Mouse (Mus musculus): ENCODE results near the gene Lurap1l. TPM values are rescaled to one million over a fixed set of nuclear protein-coding genes. Genes with fewer than 3 reads are reported as not detected.
"Not testable (repeated sequence)": the region's sequence is repeated elsewhere in the genome, so short reads cannot be mapped to it uniquely, and the experiment has no call there.

Gene Lurap1l
- total RNA-seq, 2 experiments from 2014 or later: 2.9 to 4.4 TPM

DNA sequence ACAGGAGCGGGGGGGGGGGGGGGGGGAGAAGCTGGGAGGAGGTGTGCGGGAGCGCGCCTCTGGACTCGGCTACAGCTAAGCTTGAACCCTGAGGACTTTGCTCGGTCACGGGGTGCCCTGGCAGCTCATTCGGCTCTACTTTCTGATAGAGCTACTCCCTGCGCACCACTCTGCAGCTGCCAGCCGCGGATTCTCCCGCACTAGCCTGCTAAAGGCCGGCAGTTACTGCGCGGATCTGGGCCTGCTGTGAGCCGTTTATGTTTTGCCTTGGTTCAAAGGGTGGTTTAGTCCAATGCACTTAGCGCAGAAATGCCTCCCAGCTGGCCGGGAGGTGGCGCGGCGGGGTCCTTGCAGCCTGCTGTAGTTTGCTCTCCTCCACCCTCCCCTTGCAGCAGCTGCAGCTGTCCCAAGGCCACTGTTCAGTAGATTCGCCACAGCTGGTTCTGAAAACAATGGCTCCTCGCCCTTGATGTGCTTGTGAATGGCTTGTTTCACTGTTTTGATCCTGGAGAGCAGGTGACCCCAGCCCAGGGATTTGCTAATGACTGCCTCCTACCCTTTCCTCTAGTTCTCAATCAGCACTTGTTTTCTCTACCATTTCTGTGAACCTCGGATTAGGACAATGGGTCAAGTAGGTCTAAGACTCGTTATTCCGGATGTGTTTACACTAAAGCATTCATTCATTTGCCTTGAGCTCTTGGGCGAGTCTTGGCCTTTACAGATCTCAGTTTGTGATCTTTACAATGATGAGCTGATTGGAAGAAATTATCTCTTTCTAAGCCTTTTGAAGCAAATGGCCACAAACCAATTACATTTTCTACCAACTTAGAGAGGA is 1.5 kb downstream of the Lurap1l start:
- peak; percentile 86 for DNase-seq
- intact Hi-C loops (cut with DNase I; ENCODE audit: low total_unique reads): no loop called here

DNA sequence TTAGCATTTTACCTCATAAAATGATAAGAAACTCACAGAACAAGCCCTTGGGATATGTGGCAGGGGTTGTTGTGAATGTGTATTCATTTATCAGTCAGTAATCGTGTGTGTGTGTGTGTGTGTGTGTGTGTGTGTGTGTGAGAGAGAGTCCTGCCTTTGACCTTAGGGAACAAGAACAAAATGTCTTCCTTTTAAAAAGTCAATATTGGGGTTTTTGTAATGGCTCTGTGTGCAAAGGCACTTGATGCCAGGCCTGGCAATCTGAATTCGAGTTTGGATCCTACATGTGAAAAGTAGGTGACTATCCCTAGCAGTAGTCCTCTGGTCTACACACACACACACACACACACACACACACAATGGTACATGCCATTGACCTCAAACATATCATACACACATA is 4.8 kb downstream of the Lurap1l start:
- DNase-seq: no peak
- intact Hi-C loops (cut with DNase I; ENCODE audit: low total_unique reads): no loop called here

DNA sequence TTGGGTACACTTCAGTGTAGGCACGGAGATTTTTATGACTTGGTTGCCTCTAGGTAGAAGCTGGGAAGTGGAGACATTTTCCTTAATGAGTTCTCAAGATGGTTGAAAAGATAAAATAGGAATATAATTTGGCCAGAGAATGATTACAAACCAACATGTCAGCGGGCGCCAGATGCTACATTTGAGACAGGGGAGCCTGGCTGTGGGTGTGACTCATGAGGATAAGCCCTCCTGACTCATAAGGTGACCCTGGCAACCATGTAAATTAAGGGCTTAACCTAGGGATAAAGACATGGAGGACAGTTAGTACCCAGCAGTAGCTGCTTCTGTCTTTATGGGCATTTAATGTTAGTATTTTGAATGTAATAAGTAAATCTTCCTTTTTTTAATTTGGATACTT is 6.2 kb downstream of the Lurap1l start:
- DNase-seq: no peak
- intact Hi-C loops (cut with DNase I; ENCODE audit: low total_unique reads): no loop called here

DNA sequence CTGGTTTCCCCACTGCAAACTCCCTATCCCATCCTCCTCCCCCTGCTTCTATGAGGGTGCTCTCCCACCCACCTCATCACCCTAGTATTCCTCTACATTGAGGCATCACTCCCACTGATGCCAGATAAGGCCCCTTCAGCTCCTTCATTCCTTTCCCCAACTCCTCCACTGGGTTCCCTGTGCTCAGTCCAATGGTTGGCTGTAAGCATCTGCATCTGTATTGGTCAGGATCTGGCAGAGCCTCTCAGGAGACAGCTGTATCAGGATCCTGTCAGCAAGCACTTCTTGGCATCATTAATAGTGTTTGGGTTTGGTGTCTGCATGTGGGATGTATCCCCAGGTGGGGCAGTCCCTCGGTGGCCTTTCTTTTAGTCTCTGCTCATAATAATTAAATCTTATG is 6.7 kb downstream of the Lurap1l start:
- intact Hi-C loops (cut with DNase I; ENCODE audit: low total_unique reads); DNase-seq: not testable (repeated sequence)

DNA sequence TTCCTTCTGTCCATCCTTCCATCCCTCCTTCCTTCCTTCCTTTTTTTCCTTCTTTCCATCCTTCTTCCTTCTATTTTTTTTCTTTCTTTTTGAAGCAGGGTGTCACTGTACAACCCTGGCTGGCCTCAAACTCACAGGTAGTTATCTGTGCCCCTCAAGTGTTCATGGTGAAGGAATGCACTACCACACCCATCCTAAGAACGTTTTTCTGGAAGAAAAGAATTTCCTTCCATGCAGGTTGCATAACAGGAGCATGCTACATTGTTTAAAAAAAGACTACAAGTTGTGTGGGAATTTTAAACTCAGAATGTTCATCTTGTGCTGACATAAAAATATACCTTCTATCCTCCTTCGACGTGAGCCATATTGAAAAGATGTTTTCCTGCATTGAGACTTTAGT is 7.4 kb downstream of the Lurap1l start:
- intact Hi-C loops (cut with DNase I; ENCODE audit: low total_unique reads): no loop called here
- no peak for DNase-seq

DNA sequence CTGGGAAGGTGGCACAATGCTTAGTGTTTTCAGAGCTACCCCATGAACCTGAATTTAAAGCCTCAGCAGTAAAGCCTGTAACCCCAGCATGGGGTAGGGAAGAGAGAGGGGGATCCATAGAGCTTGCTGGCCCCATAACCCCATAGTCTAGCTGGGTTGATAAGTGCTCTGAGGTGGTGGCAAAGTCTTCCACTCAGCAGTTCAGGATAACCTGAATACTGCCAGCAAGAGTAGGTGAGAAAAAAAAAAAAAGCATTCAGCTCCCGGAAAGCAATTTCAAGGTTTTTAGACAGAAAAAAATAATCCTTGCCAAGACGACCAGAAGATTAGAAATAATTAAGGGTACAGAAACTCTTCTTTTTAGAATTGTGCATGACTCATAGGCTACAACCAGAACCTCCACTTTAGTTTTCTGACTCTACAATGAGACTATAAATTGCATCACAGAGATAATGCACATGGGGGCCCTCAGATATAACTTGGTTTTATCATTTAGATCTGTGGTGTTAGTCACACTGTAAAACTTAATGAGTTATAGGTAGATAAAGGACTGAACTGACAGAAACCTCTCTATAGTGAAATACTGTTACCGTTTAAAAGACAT is 8.2 kb downstream of the Lurap1l start:
- intact Hi-C loops (cut with DNase I; ENCODE audit: low total_unique reads): no loop called here

DNA sequence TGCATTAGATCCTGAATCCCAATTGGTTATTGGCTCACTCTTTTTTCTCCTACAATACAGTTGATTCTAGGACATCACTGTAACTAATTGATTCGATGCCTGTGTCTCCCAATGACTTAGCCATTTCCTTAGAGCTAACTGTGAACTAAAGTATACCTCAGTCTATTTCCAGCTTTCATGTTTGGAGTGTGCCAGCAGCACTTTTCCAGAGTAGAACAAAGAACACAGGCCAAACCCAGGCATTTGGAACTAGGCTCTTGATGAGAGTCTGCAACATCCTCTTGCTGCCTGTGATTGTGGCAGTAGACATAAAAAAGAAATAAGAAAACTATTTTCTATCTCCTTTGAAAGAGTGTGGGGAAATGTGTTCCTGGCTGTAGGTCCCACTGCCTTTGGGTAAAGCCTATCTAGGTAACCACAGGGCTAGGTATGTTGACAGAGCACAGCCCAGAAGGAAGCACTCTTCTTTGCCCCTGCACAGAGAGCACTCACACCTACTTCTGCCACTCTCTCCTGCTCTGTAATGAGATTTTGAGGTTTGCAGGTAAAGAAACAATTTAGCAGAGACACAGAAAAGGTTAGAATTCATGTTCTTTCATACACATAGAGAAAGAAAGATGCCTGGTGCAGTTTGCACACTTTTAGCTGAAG is 8.9 kb downstream of the Lurap1l start:
- DNase-seq: no peak
- intact Hi-C loops (cut with DNase I; ENCODE audit: low total_unique reads): no loop called here

More for the DNA sequence above, 8.2 kb downstream of the Lurap1l start:
- DNase-seq: no peak

DNA sequence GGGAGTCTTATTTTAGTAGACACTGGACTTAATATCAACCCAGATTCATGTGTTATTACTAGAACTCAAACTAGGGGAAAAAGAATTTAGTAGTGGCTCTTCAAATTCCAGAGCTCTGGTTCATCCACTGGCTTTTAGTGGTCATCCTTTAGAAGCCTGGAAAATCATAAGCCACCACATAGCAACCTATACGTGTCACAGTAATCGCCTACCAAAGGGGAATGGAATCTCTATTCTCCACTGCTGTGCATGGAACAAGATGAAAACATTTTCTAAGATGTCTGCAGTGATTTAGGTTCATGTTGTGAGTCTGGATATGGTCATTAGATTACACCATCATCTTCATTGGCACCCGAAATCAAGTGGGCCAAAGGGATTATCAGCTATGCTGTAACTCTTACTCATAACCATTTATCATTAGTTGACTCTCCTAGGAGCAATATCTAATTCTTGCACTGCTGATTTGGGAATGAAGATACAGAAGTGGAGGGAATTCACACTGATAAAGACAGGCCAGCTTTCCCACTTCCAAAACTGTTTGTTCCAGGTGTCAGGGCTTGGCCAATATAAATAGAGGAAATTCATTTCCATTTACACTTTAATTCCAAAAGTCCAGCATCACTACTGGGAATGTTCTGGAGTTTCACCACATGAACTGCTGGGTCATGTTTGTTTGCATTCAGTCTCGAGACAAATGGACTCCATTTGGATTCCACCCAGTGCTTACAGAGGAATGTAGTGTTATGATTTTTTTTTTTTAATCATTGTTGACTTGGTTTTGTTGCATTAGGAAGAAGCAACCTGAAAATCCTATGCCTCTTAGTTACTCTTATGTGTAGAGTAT is 11.4 kb downstream of the Lurap1l start:
- no peak for DNase-seq
- intact Hi-C loops (cut with DNase I; ENCODE audit: low total_unique reads): no loop called here

DNA sequence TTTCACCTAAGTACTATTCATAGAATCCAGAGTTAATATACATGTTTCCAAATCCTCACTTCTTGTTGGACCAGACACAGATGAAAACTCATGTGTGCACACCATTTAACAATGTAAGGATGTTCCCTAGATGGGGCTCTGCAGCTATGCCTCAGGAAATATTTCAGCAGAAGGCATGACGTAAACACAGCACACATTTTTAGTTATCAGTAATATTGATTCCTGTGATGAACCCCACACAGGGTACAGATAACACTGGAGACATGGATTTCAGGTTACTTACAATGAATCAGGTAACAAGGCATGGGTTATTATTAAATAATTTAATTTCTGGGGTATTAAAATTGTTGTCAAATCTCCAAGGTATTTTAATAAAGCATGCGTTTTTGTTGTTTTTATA is 12.2 kb downstream of the Lurap1l start:
- intact Hi-C loops (cut with DNase I; ENCODE audit: low total_unique reads): no loop called here
- no peak for DNase-seq

DNA sequence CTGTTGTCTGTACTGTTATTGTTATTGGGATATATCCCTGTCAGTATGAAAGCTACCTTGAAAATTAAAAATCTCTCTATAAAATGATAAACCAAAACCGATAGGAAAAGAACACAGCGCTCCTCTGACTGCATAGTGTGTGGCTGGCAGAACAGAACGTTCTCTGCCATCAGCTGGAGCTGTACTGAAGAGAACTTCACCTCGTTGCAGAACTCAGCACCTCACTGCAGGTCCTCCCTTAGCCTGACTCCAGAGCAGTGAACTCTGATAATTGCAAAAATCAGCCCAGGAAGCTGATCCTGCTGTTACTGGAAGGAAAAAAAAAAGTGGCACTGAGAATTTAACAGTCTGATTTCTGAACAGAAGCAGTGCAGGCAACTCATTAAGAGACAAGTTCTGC is 14.4 kb downstream of the Lurap1l start:
- DNase-seq: no peak
- intact Hi-C loops (cut with DNase I; ENCODE audit: low total_unique reads): no loop called here

DNA sequence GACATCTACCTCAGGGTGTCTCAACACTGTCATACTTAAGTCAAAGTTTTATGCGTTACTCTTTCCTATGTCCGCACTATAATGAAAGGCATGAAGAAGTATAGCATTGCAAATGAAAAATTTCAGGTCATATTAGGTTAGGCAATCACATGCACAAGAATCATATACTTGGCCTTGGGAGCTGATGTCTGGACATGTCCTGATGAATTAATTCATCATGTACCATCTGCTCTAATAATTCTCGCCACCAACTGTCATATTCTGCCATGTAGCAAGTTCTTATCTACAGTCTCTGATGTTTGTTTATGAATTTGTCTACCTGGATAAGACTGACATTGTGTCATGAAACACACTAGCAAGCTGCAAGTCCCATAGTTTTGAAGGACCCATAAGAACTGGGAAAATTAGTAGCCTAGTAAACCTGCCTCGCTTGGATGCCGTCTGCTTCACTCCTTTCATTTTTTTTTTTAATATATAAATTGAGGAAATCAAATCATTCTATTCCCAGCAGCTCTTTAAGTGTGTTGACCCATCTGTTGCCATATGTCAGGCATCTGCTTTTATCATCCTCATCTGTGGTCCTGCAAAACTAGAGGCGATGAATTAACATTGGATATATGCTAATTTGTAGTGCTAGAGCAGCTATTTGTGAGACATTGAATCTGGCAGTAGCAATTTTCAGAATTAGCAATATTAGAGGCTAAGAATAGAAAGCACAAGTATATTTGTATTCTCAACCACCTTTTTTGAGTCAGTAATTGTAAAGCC is 15.5 kb downstream of the Lurap1l start:
- intact Hi-C loops (cut with DNase I; ENCODE audit: low total_unique reads): no loop called here
- DNase-seq: no peak

DNA sequence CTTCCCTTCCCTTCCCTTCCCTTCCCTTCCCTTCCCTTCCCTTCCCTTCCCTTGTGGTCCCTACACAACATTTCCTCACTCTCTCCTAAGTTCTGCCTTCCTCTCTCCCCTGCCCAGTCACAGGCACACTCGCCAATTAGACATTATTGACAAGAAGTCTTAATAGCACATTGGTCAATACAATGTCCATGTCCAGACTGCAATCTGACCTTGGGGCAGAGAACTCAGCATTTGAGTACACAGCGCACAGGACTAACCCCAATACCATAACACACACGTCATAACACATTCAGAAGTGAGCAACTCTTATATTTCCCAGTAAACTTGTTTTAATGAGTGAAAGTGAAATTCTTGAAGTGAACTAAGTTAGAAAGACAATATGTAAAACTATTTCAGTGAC is 24.3 kb downstream of the Lurap1l start:
- intact Hi-C loops (cut with DNase I; ENCODE audit: low total_unique reads): no loop called here
- no peak for DNase-seq

DNA sequence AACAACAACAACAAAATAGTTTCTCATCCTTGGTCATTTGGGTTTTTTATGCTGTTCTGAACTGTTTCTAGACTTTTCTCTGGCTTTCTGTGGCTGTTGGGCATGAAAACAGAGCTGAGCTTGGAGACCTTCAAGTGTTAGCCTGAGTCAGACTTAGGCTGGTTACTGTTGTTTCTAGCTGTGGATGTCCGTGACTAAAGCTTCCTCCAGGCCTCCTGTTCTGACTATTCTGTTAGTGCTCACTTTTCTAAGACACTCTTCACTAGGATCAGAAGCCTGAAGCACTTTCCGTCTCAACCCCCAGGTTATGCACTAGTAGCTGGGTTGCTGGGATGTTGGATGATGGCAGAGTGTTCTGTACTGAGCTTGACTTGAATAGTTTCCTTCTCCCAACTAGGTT is 28.7 kb downstream of the Lurap1l start:
- intact Hi-C loops (cut with DNase I; ENCODE audit: low total_unique reads): no loop called here
- DNase-seq: no peak

DNA sequence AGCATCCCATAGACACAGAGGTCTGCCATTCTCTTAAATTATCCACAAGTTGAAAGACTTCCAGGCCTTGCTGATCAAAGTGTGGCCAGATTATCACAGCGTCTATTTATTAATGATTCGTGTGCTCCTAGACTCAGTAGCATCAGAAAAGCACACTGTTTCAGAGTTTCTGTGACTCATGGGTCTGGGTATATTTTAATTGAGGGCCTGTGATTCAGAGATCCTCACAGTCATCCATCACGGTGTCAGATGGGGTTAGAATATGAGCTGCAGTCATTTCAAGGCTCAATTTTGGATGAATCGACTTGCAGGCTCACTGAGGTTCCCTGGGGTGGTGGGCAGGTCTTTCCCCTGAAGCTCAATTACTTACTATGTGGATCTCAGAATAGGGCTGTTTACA is 30.5 kb downstream of the Lurap1l start:
- intact Hi-C loops (cut with DNase I; ENCODE audit: low total_unique reads): no loop called here
- no peak for DNase-seq

DNA sequence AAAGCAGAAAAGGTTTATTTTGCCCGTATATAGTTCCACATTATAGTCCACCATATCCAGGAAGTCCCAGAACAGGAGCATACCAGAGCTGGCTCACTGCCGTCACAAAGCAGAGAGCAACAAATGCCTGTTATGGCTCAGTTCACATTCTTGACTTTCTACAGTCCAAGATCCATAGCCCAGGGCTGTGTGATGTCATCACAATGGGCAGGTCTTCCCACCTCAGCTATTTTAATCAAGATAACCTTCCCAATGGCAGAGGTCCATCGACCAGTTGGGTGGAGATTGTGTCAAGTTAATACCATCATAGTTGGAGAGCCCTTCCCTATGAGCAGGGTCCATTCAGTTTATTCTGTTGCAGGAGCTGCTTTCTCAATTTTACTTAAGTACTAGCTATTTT is 31.5 kb downstream of the Lurap1l start:
- intact Hi-C loops (cut with DNase I; ENCODE audit: low total_unique reads): no loop called here
- no peak for DNase-seq

DNA sequence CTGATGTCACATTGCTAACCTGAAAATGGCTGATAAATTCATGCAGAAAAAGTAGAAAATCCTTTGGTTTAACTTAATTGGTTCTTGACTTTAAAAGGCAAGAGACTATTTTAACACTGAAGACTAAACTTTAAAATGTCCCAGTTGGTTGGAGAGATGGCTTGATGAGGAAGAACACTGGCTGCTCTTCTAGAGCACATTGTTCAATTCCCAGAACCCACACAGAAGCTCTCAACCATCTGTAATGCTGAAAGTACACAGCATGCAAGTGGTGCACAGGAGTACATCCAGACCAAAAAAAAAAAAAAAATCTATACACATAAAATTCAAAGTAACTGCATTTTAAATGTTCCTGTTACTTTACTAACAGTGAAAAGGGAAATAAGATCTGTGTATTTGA is 34.2 kb downstream of the Lurap1l start:
- no peak for DNase-seq
- intact Hi-C loops (cut with DNase I; ENCODE audit: low total_unique reads): no loop called here

DNA sequence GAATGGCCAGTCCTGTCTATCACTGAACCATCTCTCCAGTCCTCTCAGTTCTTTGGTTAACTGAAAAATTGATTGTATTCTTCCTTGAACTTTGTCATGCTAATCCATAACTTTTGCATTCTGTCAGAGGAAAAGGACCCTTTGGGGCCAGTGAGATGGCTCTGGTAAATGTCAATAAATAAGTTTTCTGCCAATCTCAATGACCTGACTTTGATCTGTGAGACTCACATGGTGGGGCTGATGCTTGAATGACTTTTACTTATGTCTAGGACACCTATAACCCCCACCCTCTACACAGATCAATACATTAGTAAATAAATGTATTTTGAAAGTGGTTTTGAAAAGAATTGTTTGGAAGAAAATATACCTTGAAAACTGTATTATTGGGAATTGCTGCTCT is 38.7 kb downstream of the Lurap1l start:
- intact Hi-C loops (cut with DNase I; ENCODE audit: low total_unique reads): no loop called here
- DNase-seq: no peak

DNA sequence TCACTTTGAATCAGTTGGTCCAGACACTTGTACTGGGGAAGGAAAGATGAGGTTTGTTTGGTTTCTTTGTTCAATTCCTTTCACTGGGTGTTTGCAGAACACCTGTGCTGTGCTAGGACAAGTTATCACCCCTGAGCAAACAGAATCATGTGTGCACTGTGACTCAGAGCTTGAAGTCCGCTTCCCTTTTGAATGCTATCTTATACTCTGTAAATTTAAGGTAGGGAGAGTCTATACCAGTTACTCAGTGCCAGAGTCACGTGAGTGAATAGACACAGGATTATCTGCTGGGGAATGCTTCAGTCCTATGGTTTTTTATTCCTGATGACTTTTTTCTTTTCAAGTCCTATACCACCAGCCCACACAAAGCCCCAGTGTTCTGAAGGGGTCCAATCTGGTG is 39.3 kb downstream of the Lurap1l start:
- intact Hi-C loops (cut with DNase I; ENCODE audit: low total_unique reads): loop anchor here (10.0 kb wide), 1 partner anchor 75 kb away; no protein-coding TSS in a partner anchor
- DNase-seq: no peak

DNA sequence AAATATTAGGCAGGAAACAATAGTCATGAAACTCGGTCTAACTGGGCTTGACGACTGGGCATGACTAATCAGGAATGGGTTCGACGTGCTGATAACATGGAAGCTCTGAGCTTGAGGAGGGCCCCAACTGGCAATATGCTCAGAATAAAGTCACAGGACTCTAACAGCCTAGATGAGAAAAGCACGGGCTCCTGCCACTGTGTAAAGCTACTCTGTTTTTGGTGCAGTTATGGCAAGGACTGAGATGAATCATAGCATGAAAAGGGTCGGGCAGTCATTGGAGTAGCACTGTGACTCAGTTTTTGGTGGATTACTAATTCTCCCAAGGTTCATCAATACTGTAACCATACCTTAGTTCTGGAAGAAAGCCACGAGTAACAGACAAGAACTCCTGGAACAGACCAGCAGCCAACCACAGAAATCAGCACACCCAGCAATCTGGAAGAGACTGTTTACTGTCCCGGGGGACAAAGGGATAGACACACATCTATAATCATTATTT is 39.9 kb downstream of the Lurap1l start:
- no peak for DNase-seq
- intact Hi-C loops (cut with DNase I; ENCODE audit: low total_unique reads): loop anchor here (10.0 kb wide), 1 partner anchor 76 kb away; no protein-coding TSS in a partner anchor
